Mouse (Mus musculus): ENCODE data around the gene Spesp1. TPM values are rescaled to one million over a fixed set of nuclear protein-coding genes. Genes with fewer than 3 reads are reported as not detected.

Spesp1 gene
- polyA plus RNA-seq, 1 experiment from 2014 or later = not detected

Small RNAs within 50 kb of the gene (microRNA-seq; reads per million reads assigned to microRNA genes)
- not detected for gene Gm25603

Other genes with a start within 250 kb of the Spesp1 start
- 20.0 and 22.1 TPM in 2 replicates for gene Glce, start 159.6 kb downstream of the Spesp1 start, polyA plus RNA-seq (2015; fragmentation: Nextera tagmentation; extraction: Ambion mirVana)
- 131 and 170 TPM in 2 replicates for gene Anp32a, start 59.1 kb upstream of the Spesp1 start, polyA plus RNA-seq (2015; fragmentation: Nextera tagmentation; extraction: Ambion mirVana)